Mouse (Mus musculus) lung, embryonic 16.5 days (tissue): ENCODE measurements around the gene Rcc1l. TPM values are rescaled to one million over a fixed set of nuclear protein-coding genes. Genes with fewer than 3 reads are reported as not detected.

Experiments used
- ATAC-seq: fragments of 200-750 bp; cut with Nextera tagmentation; 2 replicates; pipeline ENCODE4 v1.8.0; 2017; ENCODE audit warnings: low read depth, mild to moderate bottlenecking, moderate library complexity
- H3K27ac ChIP-seq: fragments of 300-500 bp; sonication (generic); 2 replicates; pipeline ENCODE4 v1.5.1; 2014; ENCODE audit warnings: mild to moderate bottlenecking, control low read depth, low read length
- H3K27me3 ChIP-seq: fragments of 300-500 bp; sonication (generic); 2 replicates; pipeline ENCODE4 v1.6.1; 2014; ENCODE audit warnings: low read depth, low read length, mixed read lengths; ENCODE audit not compliant: control insufficient read depth, insufficient read depth
- H3K36me3 ChIP-seq: fragments of 300-500 bp; sonication (generic); 2 replicates; pipeline ENCODE4 v1.6.1; 2014; ENCODE audit warnings: low read length; ENCODE audit not compliant: control insufficient read depth, insufficient read depth
- H3K4me1 ChIP-seq: fragments of 300-500 bp; sonication (generic); replicated peaks from 2 replicates; pipeline ENCODE4 v1.6.1; 2014; ENCODE audit warnings: low read length, mixed read lengths; ENCODE audit not compliant: control insufficient read depth, insufficient read depth
- H3K4me2 ChIP-seq: fragments of 300-500 bp; sonication (generic); 2 replicates; pipeline ENCODE4 v1.6.1; 2014; ENCODE audit warnings: low read depth, low read length, control low read depth
- H3K4me3 ChIP-seq: fragments of 300-500 bp; sonication (generic); 2 replicates; pipeline ENCODE4 v1.5.1; 2014; ENCODE audit warnings: mild to moderate bottlenecking, low read length, control low read depth
- H3K9ac ChIP-seq: fragments of 300-500 bp; sonication (generic); 2 replicates; pipeline ENCODE4 v1.6.1; 2014; ENCODE audit warnings: low read length, control low read depth
- H3K9me3 ChIP-seq: fragments of 300-500 bp; sonication (generic); 2 replicates; pipeline ENCODE4 v1.6.1; 2016; ENCODE audit warnings: low read length; ENCODE audit not compliant: control insufficient read depth
- WGBS: fragments of 180-500 bp; shearing (Covaris S2); extraction: QIAGEN DNeasy Blood & Tissue Kit; methylation state at CpG from one replicate; pipeline ENCODE4 v1.1.7; 2014; 5-methylcytosine and 5-hydroxymethylcytosine counted together
- polyA plus RNA-seq: library from polyadenylated mRNA; unstranded; fragments of >200 nt; fragmentation: Nextera tagmentation; extraction: Ambion mirVana; gene quantifications from 2 replicates; pipeline ENCODE4 v1.2.1, GENCODE M21; 2015

The Rcc1l gene
- polyA plus RNA-seq, 1 experiment from 2014 or later, result 22.5 TPM

DNA sequence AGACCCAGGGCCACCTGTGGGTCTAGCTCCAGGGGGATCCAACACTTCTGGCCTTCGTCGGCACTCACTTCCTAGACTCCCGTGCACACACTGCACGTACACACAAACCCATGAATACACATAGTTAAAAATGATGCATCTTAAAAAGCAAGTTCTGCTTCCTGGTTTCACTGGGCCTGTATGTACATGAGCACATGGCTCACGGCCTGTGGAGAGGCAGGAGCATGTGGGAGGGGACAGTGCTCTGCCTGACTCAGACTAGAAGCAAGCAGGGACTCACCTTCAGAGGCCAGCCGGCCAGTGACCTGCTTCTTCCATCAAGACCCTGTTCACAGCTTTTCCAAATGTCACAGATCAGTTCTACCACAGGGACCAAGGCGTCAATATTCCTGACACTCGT lies 17.1 kb upstream of the Rcc1l start:
- H3K4me2 ChIP-seq, result no peak overlapping the region
- ATAC-seq, result no peak
- no peak overlapping the region for H3K4me3 ChIP-seq
- H3K27me3 ChIP-seq, result no peaks in the 10 kb centered on the region
- WGBS, result 85% methylated on average over 8 of the region's 8 CpGs
- H3K27ac ChIP-seq, result no peak overlapping the region
- no peaks in the 10 kb centered on the region for H3K4me1 ChIP-seq
- H3K9ac ChIP-seq, result no peak overlapping the region
- peaks cover 4% of the 10 kb centered on the region for H3K36me3 ChIP-seq
- H3K9me3 ChIP-seq, result no peaks in the 10 kb centered on the region

- Histone ChIP-seq H3K27ac (no peak overlapping the region), H3K27me3 (no peaks in the 10 kb centered on the region), H3K4me3 (no peak overlapping the region), H3K4me2 (no peak overlapping the region), H3K9me3 (no peaks in the 10 kb centered on the region), H3K36me3 (no peaks in the 10 kb centered on the region), H3K4me1 (peaks cover under 1% of the 10 kb centered on the region; the same call in 1 of the 2 replicates), H3K9ac (no peak overlapping the region)
- 73% methylated on average over 7 of the region's 7 CpGs for WGBS
- no peak for ATAC-seq
These were observed 12.0 kb upstream of the Rcc1l start for GRCm38 (mm10) chr5:134188571-134188970.

- WGBS, result 57% methylated on average over 4 of the region's 4 CpGs
- no peaks in the 10 kb centered on the region for H3K9me3 ChIP-seq
- no peak for ATAC-seq
These were observed 10.6 kb upstream of the Rcc1l start for GRCm38 (mm10) chr5:134186961-134187731.

DNA sequence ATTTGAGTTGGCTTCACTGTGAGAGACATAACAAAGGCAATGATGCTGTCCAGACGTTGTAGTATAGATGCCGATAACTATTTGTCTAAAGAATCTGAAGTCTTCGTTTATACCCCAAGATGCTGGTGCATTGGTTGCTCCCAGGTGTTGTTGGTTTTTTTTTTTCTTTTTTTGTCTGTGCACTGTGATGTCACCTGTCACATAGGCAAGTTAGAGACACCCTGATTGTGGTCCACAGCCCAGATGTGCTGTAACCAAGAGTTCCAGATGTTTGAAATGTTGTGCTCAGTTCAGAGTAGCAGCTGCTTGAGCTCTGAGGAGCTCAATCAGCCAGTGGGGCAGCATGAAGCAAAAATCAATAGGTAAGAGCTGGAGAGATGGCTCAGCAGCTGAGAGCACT lies 9.5 kb upstream of the Rcc1l start:
- Histone ChIP-seq H3K27me3 (no peaks in the 10 kb centered on the region), H3K4me3 (no peak overlapping the region), H3K4me1 (peaks cover 15% of the 10 kb centered on the region), H3K4me2 (no peak overlapping the region), H3K27ac (0 out of 2 replicates have a peak overlapping the region, but pooled peaks have one; percentile 17), H3K9ac (no peak overlapping the region), H3K9me3 (no peaks in the 10 kb centered on the region), H3K36me3 (no peaks in the 10 kb centered on the region)
- no peak for ATAC-seq
- 80% methylated on average over 3 of the region's 3 CpGs for WGBS

More at GRCm38 (mm10) chr5:134186961-134187731, 10.6 kb upstream of the Rcc1l start:
- Histone ChIP-seq H3K27ac (no peak overlapping the region), H3K4me1 (peaks cover 13% of the 10 kb centered on the region), H3K9ac (no peak overlapping the region), H3K4me3 (no peak overlapping the region), H3K4me2 (no peak overlapping the region), H3K36me3 (no peaks in the 10 kb centered on the region), H3K27me3 (no peaks in the 10 kb centered on the region)

DNA sequence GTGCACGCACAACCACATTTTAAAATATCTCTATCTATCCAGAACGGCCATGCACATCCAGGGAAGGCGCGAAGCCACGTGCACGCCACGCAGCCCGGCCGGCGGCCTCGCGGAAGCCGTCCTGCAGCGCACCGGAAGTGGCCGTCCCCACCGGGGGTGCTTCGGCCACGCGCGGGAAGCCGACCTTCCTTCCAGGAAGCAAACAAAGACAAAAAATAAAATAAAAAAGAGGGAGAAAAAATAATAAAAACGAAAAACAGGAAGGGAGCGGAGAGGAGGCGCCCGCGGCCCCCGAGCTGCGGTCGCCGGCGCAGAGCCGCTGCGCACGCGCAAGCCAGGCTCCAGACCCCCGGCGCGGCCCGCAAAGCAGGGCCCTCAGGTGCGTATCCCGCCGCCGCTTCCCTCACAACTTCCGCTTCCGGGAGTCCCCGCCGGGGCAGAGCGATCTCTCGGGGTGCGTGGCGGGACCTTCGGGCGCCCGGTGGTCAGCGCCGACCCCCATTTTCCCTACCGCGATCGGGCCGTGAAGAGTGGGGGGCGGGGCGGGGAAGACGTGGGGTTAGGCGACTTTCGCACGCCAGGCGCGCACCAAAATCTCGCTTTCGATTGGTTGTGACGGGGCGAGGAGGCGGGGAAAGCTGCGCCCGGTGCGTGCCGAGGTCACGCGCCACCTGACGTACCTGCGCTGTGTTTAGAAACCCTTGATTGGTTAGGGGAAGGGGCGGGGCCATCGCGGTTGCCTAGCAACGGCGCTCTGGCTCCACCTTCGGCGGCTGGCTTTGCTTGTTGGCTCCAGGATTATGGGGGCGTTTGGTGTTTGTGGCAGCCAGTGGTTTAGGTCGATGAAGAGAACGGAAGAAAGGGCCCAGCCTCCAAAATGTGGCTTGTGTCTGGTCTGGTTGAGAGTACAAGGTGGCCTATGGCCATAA lies 7.6 kb upstream of the Rcc1l start, which contains the start of gene Gtf2ird2:
Gtf2ird2 (plus strand) TSS at position 140 of the 929 bp plus-strand sequence.
- Histone ChIP-seq H3K4me1 (peaks cover 15% of the 10 kb centered on the region), H3K4me3 (peak within 1 kb of the TSS; percentile 83), H3K27ac (peak within 1 kb of the TSS; percentile 94), H3K4me2 (peak within 1 kb of the TSS; percentile 93), H3K9me3 (no peaks in the 10 kb centered on the region), H3K27me3 (no peaks in the 10 kb centered on the region), H3K9ac (peak within 1 kb of the TSS; percentile 89), H3K36me3 (no peaks in the 10 kb centered on the region)
- under 1% methylated on average over 92 of the region's 92 CpGs for WGBS
- peak; percentile 96 for ATAC-seq

DNA sequence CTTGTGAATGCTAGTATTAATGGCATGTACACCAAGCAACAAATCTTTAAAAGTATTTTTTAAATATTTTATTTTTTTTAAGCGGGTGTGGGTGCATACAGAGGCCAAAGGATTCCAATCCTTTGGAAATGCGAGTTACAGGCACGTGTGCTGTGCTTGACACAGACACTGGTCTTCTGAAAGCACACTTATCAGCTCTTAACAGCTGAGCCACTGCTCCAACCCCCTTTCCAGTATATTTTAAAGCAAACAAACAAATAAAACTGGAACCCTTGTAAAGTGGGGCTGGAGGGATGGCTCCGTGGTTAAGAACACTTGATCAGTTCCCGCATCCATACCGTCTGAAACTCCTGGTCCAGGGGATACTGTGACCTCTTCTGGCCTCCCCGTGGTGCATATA lies 6.6 kb upstream of the Rcc1l start:
- Histone ChIP-seq H3K4me2 (peak overlapping the region; percentile 93), H3K4me3 (peak overlapping the region; percentile 83), H3K36me3 (no peaks in the 10 kb centered on the region), H3K4me1 (peaks cover 15% of the 10 kb centered on the region), H3K27ac (peak overlapping the region; percentile 94; the same call in 1 of the 2 replicates), H3K9me3 (no peaks in the 10 kb centered on the region), H3K27me3 (no peaks in the 10 kb centered on the region), H3K9ac (peak overlapping the region; percentile 89)
- 32% methylated on average over 7 of the region's 7 CpGs for WGBS
- ATAC-seq, result no peak

- H3K4me3 ChIP-seq, result peak overlapping the region; percentile 83; the same call in 1 of the 2 replicates
- H3K9ac ChIP-seq, result no peak overlapping the region
- peaks cover 15% of the 10 kb centered on the region for H3K4me1 ChIP-seq
- peak overlapping the region; percentile 93 for H3K4me2 ChIP-seq
- 33% methylated on average over 4 of the region's 4 CpGs for WGBS
- no peaks in the 10 kb centered on the region for H3K36me3 ChIP-seq
- H3K9me3 ChIP-seq, result no peaks in the 10 kb centered on the region
- no peak for ATAC-seq
- H3K27ac ChIP-seq, result no peak overlapping the region
- no peaks in the 10 kb centered on the region for H3K27me3 ChIP-seq
These were observed 6.2 kb upstream of the Rcc1l start for GRCm38 (mm10) chr5:134182735-134183134.

- H3K36me3 ChIP-seq, result no peaks in the 10 kb centered on the region
- H3K9ac ChIP-seq, result no peak overlapping the region
- 58% methylated on average over 3 of the region's 3 CpGs for WGBS
- no peak overlapping the region for H3K4me2 ChIP-seq
- H3K4me3 ChIP-seq, result no peak overlapping the region
- H3K9me3 ChIP-seq, result no peaks in the 10 kb centered on the region
- H3K27ac ChIP-seq, result no peak overlapping the region
- peaks cover 15% of the 10 kb centered on the region for H3K4me1 ChIP-seq
- H3K27me3 ChIP-seq, result no peaks in the 10 kb centered on the region
- ATAC-seq, result no peak
These were observed 5.6 kb upstream of the Rcc1l start for GRCm38 (mm10) chr5:134182172-134182571.

- Histone ChIP-seq H3K27ac (no peak overlapping the region), H3K27me3 (no peaks in the 10 kb centered on the region), H3K4me2 (no peak overlapping the region), H3K4me1 (peaks cover 24% of the 10 kb centered on the region), H3K4me3 (no peak overlapping the region), H3K9ac (no peak overlapping the region), H3K36me3 (no peaks in the 10 kb centered on the region), H3K9me3 (no peaks in the 10 kb centered on the region)
- no peak for ATAC-seq
- whole genome bisulfite sequencing, result 21% methylated on average over 7 of the region's 7 CpGs
These were observed 3.3 kb upstream of the Rcc1l start for GRCm38 (mm10) chr5:134179871-134180270.
